Mouse (Mus musculus) thymus, adult 2 months (tissue): ENCODE data around the gene Tas2r126.

ENCODE experiments used
- CTCF ChIP-seq: fragments of 200-500 bp; IDR thresholded peaks from 2 replicates; pipeline ENCODE4 v1.5.1; 2012; ENCODE audit warnings: mild to moderate bottlenecking, control low read depth, low read length, moderate library complexity, borderline replicate concordance; ENCODE audit not compliant: control insufficient read depth, poor library complexity, insufficient read depth; ENCODE audit errors: extremely low read depth
- POLR2A ChIP-seq: fragments of 200-500 bp; IDR thresholded peaks from 2 replicates; pipeline ENCODE4 v1.6.1; 2012; ENCODE audit warnings: mild to moderate bottlenecking, low read length, control low read depth, moderate library complexity; ENCODE audit not compliant: control insufficient read depth, poor library complexity, insufficient read depth; ENCODE audit errors: extremely low read depth

GRCm38 (mm10) chr6:42398285-42398684 is 36.0 kb upstream of the Tas2r126 start:
- TF ChIP-seq CTCF (no peak), POLR2A (no peak)
